Mouse (Mus musculus) cerebellum, adult 9-11 months (tissue): Measurements from ENCODE around the gene March6.
A peak's percentile ranks its signal among the peaks of the same experiment; 100 is the strongest.

ENCODE experiments used
- DNase-seq: peaks from one replicate; pipeline ENCODE4 v3.0.0; 2022

Gene March6

DNA sequence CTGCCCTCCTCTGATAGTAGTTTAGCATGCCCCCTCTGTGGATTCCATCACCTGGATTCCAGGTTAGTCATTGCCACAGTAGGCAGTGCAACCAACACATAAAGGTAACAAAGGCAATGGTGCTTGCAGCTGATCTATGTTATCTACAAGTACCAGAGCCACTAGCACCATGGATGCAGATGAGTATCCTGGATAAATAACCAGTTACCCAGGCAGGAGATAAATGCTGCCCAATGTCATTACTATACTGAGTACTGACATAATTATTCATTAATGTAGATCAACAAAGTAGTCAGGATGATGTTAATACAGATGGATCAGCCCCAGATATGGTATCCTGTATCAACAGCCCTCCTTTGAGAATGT lies 19.5 kb downstream of the March6 start:
- no peak for DNase-seq

DNA sequence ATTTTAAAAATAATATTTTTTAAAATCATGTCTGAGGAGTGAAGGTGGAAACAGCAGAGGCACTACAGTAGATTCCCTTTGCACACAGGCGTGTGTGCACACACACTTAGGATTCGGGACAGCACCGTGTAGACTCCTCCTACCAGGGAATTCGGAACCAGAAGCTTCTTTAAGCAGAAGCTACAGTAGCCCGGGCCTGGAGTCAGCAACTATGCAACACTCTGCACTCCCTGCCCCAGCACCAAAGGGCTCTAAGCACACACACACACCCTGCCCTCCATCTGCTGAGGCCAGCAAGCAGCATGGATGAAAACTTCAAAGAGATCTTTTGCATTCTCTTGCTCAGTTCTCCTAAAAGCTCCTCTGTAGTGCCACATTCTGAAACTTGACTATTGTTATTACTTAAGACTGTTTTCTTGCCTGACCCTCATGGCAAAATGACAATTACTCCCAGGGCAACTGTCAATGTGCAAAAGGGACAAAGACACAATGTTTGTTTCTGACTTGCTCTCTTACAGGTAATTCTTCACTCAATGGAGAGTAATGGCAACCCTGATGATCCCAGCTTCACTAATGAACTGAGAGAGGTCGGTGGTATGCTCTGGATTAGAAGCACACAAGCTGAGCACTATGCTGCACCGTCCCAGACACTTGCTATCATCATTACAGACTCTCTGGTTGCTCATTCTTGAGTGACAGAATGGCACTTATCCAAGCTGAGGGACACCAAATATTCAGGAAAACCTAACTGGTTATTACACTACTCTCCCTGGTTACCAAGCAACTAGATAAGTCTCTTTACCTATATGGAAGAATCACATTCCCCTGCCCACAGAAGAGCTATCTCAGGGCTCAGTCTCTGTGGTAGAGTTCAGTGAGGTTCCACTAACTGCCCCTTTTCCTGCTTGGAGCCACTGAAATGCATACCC lies 20.1 kb downstream of the March6 start:
- no peak for DNase-seq

DNA sequence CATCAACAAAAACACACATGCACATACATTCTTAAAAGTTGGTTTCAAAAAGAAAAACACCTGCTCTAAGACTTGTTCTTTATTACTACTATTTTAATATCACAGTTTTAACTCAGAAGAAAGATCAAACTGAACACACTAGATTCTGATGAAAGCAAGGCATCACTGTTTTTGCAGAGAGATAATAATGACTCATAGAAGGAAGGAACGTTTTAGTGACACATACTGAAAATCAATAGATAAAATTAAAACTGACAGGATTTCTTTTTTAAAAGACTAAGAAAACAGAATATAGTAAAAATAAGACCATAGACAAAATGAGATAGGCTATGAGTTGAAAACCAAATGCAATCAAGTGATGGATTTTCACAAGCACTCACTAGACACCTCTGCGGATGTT lies 25.8 kb downstream of the March6 start:
- no peak for DNase-seq

DNA sequence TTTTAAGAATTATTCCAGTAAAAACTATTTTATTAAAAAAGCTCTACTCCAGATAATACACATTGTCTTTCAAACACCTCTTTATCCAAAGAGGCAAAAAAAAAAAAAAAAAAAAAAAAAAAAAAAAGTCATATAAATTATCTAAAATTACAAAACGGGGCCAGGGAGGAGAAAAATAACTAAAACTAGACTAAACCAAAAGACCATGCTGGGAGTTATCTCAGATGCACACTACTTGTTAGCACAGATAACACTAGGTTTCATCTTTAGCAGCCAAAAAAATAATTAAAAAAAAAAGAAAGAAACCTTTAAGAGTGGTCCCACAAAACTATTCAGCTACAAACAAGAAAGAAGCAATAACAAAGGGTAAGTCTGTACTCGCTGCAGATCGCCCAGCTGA lies 27.4 kb downstream of the March6 start:
- DNase-seq: no peak

DNA sequence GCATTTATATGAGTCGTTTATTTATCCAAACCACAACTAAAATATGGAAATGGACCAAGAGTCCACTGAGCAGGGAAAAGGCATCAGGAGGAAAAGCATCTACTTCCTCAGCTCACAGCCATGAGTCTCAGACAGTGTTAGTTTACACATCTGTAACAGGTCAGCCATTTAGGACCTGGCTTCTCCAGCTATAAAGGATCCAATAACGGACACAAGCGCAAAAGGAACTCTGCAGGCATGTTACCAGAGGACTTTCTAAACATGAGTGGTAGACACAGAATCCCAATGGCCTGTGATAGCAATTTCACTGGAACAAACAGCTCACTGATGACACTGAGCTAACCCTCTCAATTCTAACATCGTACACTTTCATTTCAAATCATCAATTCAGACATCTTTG lies 27.9 kb downstream of the March6 start:
- no peak for DNase-seq

DNA sequence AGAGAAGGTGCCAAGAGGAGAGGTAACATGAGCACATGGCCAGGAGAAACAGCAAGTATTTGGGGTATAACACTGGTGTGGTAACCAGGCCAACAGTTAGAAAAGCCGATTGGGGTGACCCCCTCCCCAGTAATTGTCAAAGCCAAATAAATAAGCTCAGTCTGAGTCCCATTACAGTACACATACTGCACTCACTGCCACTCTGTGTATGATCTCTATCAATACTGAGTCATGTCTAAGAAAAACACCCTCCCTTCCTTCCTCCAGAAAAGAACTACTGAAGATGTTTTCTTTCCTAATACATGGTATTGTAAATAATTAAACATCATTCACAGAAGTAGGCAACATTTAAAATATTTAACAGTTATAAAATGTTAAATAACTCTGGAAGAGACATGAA lies 28.5 kb downstream of the March6 start:
- DNase-seq: peak; percentile 17

DNA sequence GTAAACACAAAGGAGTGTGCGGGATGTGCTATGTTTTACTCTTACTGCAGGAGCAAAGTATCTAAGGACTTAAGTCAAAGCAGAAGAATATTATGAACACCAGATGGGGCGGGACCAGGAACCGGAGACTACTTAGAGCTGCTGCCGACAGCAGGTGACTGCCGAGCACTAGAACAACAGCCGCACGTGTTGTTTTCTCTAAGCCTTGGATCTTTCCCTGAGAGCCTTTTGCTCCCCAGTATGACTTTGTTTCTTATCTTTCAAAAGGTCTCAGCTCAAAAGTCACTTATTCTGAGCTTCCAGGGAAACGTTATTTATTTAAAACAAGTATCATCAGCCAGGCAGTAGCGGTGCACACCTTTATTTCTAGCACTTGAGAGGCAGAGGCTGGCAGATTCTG lies 36.0 kb downstream of the March6 start:
- DNase-seq: no peak

DNA sequence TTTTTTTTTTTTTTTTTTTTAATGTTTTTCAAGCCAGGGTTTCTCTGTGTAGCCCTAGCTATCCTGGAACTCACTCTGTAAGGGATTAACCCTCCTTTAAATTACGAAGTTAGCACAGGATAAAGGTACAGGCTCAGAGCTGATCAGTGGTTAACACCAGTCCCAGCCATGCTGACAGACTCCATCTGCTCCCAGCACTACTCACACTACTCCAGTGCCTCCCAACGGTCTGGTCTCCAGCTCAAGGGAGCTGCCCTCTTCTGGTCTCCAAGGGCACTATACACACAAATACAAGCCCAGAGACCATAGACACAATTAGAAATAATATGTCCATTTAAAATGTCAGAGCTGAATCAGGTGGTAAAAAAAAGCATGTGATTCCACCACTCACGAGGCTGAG lies 36.5 kb downstream of the March6 start:
- DNase-seq: no peak

DNA sequence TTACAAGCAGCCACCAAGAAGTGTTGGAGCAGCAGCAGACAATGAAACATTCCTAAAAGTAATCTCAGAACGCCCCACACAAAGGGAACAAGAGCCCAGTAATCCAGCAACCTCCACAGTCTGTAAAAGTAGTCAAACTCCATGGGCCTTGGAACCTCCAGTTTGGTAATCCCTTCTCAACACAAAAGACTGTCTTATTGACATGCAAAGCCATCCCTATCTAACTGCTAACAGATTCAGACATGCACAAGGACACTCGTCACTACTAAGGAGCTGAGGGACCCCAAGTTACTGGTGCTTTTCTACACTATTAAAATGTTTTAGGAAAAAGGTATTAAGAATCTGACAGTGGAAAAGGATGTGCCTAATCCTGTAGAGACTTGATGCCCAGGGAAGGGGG lies 43.4 kb downstream of the March6 start:
- DNase-seq: no peak

DNA sequence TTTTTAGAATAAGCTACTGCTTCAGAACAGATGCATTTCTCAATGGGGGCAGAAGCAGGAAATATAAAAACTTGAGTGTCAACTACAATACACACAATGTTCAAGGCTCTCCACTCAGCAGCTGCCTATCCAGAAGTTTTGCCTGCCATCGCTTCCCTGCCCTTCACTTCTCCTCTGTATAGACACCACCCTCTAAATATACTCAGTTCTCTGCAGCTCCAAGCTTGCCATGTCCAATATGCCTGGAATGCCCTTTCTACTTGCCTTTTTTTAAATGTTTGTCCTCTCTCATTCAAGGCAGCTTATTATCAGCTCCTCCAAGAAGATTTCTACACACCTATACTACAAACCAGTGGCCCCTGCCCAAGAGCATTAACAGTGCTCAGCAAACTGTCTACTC lies 54.2 kb downstream of the March6 start:
- DNase-seq: no peak

DNA sequence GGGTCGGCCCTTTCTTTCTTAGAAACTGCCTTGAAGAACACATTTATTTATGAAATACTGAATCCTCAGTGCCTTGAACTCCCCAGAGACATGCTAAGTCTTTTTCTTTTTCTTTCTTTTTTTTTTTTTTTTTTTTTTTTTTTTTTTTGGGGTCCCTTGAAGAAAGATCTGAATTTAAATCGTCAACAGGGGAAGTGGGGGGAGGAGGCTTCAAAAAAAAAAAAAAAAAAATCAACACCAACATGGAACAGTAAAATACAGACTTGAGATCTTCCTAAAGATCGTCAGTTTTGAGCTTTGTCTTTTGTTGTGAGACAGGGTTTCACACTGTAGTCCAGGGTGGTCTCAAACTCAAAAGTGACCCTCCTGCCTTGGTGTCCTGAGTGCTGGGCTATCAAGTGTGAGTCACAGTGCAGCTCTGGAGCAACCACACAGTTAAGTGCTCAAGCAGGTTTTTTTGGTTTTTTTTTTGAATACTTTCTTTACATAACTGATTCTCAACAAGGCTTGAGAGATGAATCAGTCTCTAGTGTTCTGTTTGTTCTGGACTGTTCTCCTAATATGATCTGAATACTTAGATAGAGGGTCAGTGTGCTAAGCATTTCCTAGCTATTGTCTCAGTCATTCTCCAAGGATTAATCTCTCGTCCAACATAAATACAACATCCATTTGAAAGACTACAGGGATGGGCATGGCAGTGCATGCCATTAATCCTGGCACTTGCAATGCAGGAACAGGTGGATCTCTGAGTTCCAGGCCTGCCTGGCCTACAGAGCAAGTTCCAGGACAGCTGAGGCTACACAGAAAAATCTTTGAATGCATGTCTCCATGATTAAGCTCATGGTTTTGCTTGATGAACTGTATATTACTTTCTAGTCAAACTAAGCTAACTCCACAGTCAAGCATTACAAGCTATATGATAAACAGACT lies 57.9 kb downstream of the March6 start:
- DNase-seq: no peak

DNA sequence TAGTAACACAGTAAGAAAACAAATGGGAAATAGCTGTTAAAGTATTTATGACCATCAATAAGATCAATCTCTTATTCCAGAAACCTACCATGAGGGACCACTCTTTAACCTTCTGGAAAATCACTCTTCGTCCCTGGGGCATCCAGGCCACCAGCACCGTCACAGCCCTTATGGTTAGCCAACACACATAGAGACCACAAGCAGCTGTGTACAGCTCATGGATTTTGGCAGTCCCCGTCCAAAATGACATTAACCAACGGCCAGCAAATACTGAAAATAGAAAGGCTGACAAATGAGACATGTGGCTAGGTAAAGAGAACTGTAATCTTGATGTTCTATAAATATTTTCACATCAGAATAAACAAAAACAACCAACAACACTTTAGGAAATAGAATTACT lies 59.3 kb downstream of the March6 start:
- no peak for DNase-seq

DNA sequence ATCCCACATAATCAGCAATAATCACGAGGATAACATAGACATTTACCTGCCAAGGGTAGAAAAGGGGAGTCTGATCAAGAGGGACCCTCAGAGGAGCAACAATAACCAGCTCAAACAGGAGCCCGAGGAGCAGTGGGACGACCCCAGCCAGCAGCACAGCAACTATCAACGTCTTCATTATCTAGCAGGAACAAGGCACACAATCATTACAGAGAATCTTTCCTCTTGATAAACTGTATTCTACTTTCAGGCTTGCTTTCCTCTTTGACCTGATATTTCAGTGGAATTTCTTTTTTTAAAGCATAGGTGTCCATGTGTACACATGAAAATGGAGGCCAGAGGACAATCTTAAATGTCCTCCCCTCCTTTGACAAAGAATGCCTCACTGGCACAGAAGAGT lies 61.4 kb downstream of the March6 start:
- no peak for DNase-seq

DNA sequence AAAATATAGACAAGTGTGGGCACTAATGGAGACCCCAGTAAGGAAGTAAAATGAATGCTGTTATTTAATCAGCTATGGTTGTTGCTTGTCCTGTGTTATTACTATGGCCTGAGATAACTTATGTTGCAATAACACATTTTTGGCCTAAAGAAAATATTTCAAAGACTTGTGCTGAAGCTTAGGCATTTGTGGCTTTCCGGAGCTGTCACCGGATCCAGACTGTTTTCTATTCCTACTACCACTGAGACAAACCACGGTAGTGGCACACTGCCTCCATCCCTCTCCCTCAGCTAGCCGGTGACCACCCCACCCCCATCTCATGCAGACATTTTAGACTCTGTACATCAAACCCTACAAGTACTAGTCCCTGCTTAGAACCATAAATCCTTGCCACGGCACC lies 62.0 kb downstream of the March6 start:
- DNase-seq: no peak

DNA sequence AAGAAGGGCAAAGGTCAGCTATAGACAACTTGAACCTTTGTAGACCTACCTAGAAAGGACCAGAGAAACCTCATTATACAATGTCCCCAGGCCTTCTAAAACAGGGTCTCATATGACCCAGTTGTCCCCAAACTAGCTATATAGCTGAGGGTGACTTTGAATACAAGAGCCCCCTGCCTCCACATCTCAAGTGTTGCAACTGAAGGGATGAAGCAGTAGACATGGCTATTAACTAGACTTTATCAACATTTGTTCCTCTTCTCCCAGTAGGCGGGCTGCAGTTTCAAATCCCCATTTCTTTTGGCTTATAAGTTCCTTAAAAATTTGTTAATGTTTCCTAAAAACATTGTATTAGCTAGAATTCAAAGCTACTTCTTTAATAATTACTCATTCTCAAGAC lies 64.1 kb downstream of the March6 start:
- no peak for DNase-seq

DNA sequence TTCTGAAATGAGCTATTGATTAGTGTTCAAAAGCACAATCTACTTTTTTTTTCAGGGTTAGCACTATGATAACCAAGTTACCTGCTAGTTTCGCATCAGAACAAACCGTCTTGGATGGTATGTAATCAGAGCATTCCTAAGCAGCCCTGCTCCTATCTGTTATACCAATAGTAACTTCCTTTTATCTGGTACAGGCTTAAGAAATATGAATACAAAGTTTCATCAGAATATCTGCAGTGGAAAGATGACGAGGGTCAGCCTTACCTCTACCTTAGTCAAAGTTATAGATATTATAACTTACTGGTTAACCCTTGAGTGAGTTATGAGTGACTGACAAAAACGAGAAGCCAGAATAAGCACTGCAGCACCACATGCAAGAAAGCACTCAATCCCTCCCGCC lies 64.6 kb downstream of the March6 start:
- no peak for DNase-seq

DNA sequence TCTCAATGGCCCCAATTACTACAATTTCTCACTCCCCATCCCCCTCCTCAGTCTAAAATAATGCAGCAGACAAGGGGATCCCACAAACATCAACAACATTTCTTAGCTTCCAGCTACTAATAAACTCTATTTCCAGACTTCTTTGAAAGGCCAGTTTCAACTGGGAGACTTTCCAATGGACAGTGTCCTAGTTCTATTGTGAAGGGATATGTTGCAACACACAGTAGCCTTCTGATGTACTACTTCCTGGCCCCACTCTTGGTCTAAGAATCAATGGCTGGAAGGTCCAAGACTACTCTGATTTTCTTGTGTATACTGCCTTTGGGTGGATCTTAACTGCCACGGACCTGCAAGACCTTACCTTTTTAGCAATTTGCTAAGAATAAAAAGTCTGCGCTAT lies 65.0 kb downstream of the March6 start:
- DNase-seq: no peak

DNA sequence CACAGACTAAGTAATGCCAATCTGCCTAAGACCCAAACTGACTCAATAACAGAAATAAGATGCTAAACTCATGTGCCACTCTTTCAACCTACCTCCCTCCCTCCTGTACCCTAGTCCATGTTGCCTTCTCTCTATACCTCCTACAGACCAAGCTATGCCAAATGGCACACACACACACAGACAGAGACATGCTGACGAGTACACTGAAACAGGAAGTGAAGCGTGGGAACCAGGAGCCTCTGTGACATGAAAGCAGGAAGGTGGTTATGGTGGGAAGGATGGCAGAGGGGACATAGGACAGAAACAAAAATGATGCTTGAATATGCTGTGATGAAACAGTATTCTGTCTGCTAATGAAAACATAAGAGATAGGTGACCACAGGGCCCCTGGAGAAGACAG lies 70.3 kb downstream of the March6 start:
- DNase-seq: no peak

DNA sequence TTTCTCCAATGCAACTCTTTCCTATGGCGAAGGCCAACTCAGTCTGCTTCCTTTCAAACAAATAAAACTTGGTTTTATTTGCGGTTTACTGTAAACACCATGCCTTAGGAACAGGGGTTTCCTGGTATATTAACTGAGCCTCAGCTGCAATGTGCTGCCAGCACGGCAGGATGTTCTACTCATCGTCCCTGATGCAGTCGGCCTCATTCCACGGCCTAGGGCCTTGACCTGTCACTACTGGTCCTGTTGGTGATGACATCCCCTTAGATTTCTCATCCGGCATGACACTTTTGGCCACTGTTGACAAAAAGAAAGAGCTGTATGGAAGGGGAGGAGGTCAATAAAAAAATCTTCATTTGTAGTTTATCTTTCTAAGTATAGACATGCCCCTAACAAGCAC lies 72.8 kb downstream of the March6 start:
- no peak for DNase-seq

DNA sequence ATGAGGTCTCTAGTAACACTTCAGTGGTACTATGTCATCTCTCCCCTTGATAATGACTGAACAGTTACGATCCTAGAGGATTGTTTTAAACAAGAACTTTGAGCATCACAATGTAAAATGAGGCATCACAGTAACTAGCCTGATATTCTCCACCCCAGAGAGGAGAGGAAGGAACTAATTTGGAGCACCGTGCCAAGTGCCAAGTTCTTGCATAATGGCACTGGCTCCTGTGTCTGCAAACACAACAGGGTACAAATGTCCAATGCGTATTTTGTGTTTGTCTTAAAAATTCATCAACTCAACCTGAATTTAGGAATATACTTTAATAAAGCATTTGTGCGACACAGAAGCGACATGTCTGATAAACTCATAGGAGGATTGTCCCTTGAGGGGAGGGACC lies 74.5 kb downstream of the March6 start:
- peak; percentile 30 for DNase-seq

DNA sequence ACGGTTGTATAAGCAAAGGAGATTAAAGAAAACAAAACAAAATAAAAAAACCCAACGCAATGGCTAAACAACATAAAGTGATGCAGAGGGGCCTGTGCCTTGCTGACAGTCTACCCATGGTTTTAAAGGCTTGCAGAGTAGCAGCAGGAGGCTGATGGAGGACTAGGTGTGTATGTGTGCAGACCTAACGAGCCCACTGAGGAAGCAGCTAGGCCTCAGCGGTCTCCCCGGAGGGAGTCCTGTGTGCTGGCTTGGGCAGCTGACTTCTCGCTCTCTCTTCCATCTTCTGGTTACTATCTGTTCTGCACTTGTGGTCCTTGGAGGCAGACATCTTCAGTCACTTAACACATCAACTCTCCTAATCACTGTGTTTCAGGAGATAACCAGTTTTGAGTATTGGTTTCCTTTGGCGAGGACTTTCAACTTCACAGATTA lies 76.0 kb downstream of the March6 start:
- DNase-seq: no peak

DNA sequence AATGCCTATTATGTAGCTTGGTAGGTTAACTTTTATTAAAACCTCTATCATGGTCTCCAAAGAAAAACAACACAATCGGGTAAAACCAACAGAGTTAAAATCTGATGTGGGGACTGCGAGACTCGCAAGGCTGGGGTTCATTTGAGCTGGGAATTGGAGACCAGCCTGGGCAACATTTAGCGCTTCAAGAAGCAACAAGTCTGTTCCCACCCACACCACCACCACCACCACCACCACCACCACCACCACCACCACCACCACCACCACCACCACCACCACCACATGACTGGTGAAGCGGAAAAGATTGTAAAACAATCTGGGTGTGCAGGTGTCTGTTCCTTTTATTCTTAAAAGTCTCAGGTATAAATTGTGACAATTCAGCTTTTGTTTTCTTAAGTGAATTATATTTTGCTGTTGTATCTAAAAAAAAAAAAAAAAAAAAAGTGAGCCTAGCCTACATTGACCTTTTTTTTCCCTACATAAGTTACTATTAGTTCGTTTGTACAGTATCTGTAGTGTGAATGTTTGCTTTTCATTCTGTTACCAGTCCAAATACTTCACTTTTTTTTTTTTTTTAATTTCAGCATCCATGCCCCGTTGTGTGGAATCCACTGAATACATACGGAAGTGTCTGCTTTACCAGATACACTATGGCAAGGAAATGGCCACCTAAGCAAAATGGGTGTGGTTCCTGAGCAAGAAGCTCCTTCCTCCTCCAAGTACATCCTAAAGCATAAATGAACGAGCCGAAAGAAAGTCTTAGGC lies 76.6 kb downstream of the March6 start:
- DNase-seq: no peak
